Comparison of ENCODE assay signal across 21 mouse cellular contexts in the genomic region with DNA sequence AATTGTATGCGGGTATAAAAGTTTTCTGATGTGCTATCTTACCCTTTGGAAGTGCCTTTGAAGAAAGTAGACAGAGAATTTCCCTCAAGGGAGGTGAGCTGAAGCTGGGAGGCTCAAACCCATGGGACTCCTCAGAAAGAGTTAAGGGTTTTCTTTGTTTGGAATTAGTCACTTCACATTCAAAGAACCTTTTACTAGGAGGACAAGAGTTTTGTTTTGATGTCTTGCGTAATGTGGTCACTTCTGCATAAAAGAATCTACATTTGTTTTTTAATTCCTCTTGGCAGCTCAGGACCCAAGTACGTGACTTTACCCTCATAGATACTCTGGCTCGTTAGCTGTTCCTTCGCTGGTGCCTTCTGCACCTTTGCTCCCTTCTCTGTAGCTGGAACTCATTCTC.
"Had no signal": no experiment of that assay in that cellular context is flagged by ENCODE, and none has a peak within 500 bp of the region (broad histone marks: within the 10 kb centered on the region; RNA-seq: fewer than 3 reads in every experiment).

No protein-coding gene starts in this region.

- H3K4me2 ChIP-seq: intestine, embryonic 15.5 days; liver, embryonic 13.5 days; lung, embryonic 14.5 days; midbrain, embryonic 15.5 days; neural tube, embryonic 12.5 days; neural tube, embryonic 15.5 days had no signal

- H3K27ac ChIP-seq: intestine, embryonic 15.5 days; layer of hippocampus, adult 2 months; left cerebral cortex, adult 2 months; liver, embryonic 13.5 days; midbrain, embryonic 10.5 days; midbrain, embryonic 15.5 days; neural tube, embryonic 12.5 days; neural tube, embryonic 15.5 days; stomach, postnatal 0 days had no signal

- DNase-seq: kidney, adult 11 months; kidney, adult 9 months; kidney, postnatal 14 days; layer of hippocampus, postnatal 36 days; liver, embryonic 13.5 days; lung, embryonic 14.5 days; right cerebral cortex, adult 18-20 months; right cerebral cortex, postnatal 14 days; right cerebral cortex, postnatal 4 days; thymus, adult 2 months; thymus, postnatal 14 days; thymus, postnatal 4 days had no signal

- H3K4me1 ChIP-seq: intestine, embryonic 15.5 days; liver, embryonic 13.5 days; megakaryocyte, embryonic 14.5 days; midbrain, embryonic 10.5 days; midbrain, embryonic 15.5 days; neural tube, embryonic 12.5 days; neural tube, embryonic 15.5 days had no signal

- H3K36me3 ChIP-seq: intestine, embryonic 15.5 days; liver, embryonic 13.5 days; midbrain, embryonic 10.5 days; midbrain, embryonic 15.5 days; neural tube, embryonic 12.5 days; neural tube, embryonic 15.5 days had no signal

- H3K4me3 ChIP-seq: intestine, embryonic 15.5 days; layer of hippocampus, adult 2 months; left cerebral cortex, adult 2 months; liver, embryonic 13.5 days; megakaryocyte, embryonic 14.5 days; midbrain, embryonic 10.5 days; midbrain, embryonic 15.5 days; neural tube, embryonic 12.5 days; neural tube, embryonic 15.5 days had no signal

- H3K9me3 ChIP-seq: intestine, embryonic 15.5 days; midbrain, embryonic 10.5 days; midbrain, embryonic 15.5 days; neural tube, embryonic 12.5 days; neural tube, embryonic 15.5 days had no signal

- ATAC-seq: intestine, embryonic 15.5 days; midbrain, embryonic 15.5 days had no signal

- H3K27me3 ChIP-seq: intestine, embryonic 15.5 days; liver, embryonic 13.5 days; megakaryocyte, embryonic 14.5 days; midbrain, embryonic 15.5 days; neural tube, embryonic 12.5 days; neural tube, embryonic 15.5 days had no signal

- H3K9ac ChIP-seq: intestine, embryonic 15.5 days; liver, embryonic 13.5 days; lung, embryonic 14.5 days; midbrain, embryonic 15.5 days; neural tube, embryonic 12.5 days; neural tube, embryonic 15.5 days had no signal
